Mouse (Mus musculus): ENCODE data around the gene Hist1h2ad. TPM values are rescaled to one million over a fixed set of nuclear protein-coding genes. Genes with fewer than 3 reads are reported as not detected.
"Not testable (repeated sequence)": the region's sequence is repeated elsewhere in the genome, so short reads cannot be mapped to it uniquely, and the experiment has no call there.

Gene Hist1h2ad
- 2.2 and 4.2 TPM in 2 replicates for polyA plus RNA-seq (2014; fragmentation: Nextera tagmentation; extraction: Ambion mirVana)

GRCm38 (mm10) chr13:23573898-23574524, at the start of gene Hist1h2ad, which contains the start of gene Hist1h2bf:
Hist1h2ad (plus strand) TSS chr13:23574381.
Hist1h2bf (minus strand) TSS chr13:23574196.
- Histone ChIP-seq H3K9ac (ENCODE audit: low read length) (peak within 1 kb of the TSS; percentile 83), H3K4me3 (ENCODE audit: low read depth, low read length) (peak within 1 kb of the TSS; percentile 59), H3K27ac (ENCODE audit: low read depth) (peak within 1 kb of the TSS; percentile 98), H3K4me1 (replicated peaks; ENCODE audit: control insufficient read depth, insufficient read depth, low read length) (peaks cover 14% of the 10 kb centered on the region), H3K4me2 (ENCODE audit: low read length) (peak within 1 kb of the TSS; percentile 80)
- not testable (repeated sequence) for H3K36me3 ChIP-seq (ENCODE audit: control insufficient read depth, insufficient read depth, low read length); H3K27me3 ChIP-seq (replicated peaks; ENCODE audit: control insufficient read depth, insufficient read depth, low read length); H3K9me3 ChIP-seq (ENCODE audit: control insufficient read depth, low read length)
- ATAC-seq (replicated peaks; ENCODE audit: low FRiP score, low TSS enrichment, low read depth) (peak; percentile 85), DNase-seq (ENCODE audit: low spot score) (peak; percentile 88)
- WGBS: under 1% methylated on average over 21 of the region's 42 CpGs

DNA sequence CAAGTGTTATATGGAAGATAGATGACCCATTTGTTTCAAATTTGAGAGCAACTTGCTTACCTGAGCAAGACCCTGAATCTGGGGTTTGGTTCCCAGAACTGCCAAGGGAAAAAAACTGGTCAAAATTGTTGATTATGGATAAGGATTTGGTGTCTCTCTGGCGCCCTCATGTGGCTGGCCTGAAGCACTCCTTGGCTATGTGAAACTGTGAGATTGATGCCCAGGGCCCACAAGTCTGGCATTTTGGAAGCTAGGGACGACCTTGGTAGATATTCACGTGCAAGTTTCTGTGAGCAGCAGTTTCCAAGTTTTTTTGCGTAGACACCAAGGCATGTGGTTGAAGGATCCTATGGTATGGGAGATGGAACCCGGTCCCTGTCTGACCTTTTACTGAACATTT, 49.5 kb upstream of the Hist1h2ad start:
- no peaks in the 10 kb centered on the region for H3K36me3 ChIP-seq (ENCODE audit: control insufficient read depth, insufficient read depth, low read length)
- H3K4me2 ChIP-seq (ENCODE audit: low read length): no peak overlapping the region
- 0 out of 2 replicates have a peak, but pooled peaks cover 8% of the 10 kb centered on the region for H3K4me1 ChIP-seq (replicated peaks; ENCODE audit: control insufficient read depth, insufficient read depth, low read length)
- ATAC-seq (replicated peaks; ENCODE audit: low FRiP score, low TSS enrichment, low read depth) (no peak), DNase-seq (ENCODE audit: low spot score) (peak; percentile 93)
- H3K27ac ChIP-seq (ENCODE audit: low read depth): no peak overlapping the region
- no peak overlapping the region for H3K9ac ChIP-seq (ENCODE audit: low read length)
- WGBS: 8% methylated on average over 5 of the region's 5 CpGs
- H3K27me3 ChIP-seq (replicated peaks; ENCODE audit: control insufficient read depth, insufficient read depth, low read length): no peaks in the 10 kb centered on the region
- no peaks in the 10 kb centered on the region for H3K9me3 ChIP-seq (ENCODE audit: control insufficient read depth, low read length)
- no peak overlapping the region for H3K4me3 ChIP-seq (ENCODE audit: low read depth, low read length)

DNA sequence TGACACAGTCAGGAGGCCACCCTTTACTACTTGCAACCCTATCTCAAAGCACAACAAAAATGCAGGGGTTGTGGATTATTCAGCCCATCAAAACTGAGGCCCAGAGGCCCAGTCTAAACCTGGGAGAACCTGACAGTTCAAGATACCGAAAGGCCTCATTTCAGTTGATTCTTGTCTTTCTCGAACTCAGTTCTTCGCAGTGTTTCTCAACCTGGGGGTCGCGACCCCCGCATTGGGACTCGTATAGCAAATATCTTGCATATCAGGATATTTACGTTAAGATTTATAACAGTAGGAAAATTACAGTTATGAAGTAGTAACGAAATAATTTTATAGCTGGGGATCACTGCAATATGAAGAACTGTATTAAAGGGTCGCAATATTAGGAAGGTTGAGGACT, 48.3 kb upstream of the Hist1h2ad start:
- no peak overlapping the region for H3K27ac ChIP-seq (ENCODE audit: low read depth)
- peak overlapping the region; percentile 62 for H3K4me2 ChIP-seq (ENCODE audit: low read length)
- no peaks in the 10 kb centered on the region for H3K27me3 ChIP-seq (replicated peaks; ENCODE audit: control insufficient read depth, insufficient read depth, low read length)
- H3K4me3 ChIP-seq (ENCODE audit: low read depth, low read length): peak overlapping the region; percentile 47
- H3K9me3 ChIP-seq (ENCODE audit: control insufficient read depth, low read length): no peaks in the 10 kb centered on the region
- 0 out of 2 replicates have a peak, but pooled peaks cover 8% of the 10 kb centered on the region for H3K4me1 ChIP-seq (replicated peaks; ENCODE audit: control insufficient read depth, insufficient read depth, low read length)
- H3K9ac ChIP-seq (ENCODE audit: low read length): no peak overlapping the region
- H3K36me3 ChIP-seq (ENCODE audit: control insufficient read depth, insufficient read depth, low read length): no peaks in the 10 kb centered on the region
- peak; percentile 70 for DNase-seq (ENCODE audit: low spot score)
- ATAC-seq (replicated peaks; ENCODE audit: low FRiP score, low TSS enrichment, low read depth): no peak
- WGBS: 2% methylated on average over 10 of the region's 10 CpGs

DNA sequence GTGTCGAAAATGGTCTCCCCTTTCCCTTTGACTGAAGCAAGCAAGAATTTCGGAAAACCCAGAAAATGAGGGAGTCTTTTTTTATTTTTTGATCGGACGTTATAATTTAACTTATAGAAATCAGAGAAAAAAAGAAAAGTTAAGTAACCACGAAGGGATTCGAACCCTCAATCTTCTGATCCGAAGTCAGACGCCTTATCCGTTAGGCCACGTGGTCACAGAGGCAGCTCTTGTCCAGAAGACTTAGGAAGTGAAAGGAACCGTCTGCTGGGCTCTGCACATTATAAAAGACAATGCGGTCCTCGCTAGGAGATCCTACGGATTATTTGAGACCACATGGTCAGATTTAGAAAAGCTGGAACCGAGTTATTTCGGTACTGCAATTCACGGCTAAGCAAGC, 47.9 kb upstream of the Hist1h2ad start:
- DNase-seq (ENCODE audit: low spot score) (peak; percentile 99), ATAC-seq (replicated peaks; ENCODE audit: low FRiP score, low TSS enrichment, low read depth) (peak; percentile 56)
- no peaks in the 10 kb centered on the region for H3K36me3 ChIP-seq (ENCODE audit: control insufficient read depth, insufficient read depth, low read length)
- peak overlapping the region; percentile 47 for H3K4me3 ChIP-seq (ENCODE audit: low read depth, low read length)
- H3K9me3 ChIP-seq (ENCODE audit: control insufficient read depth, low read length): no peaks in the 10 kb centered on the region
- H3K4me2 ChIP-seq (ENCODE audit: low read length): peak overlapping the region; percentile 62
- H3K27ac ChIP-seq (ENCODE audit: low read depth): peak overlapping the region; percentile 74
- H3K9ac ChIP-seq (ENCODE audit: low read length): peak overlapping the region; percentile 52
- under 1% methylated on average over 17 of the region's 17 CpGs for WGBS
- 0 out of 2 replicates have a peak, but pooled peaks cover 8% of the 10 kb centered on the region for H3K4me1 ChIP-seq (replicated peaks; ENCODE audit: control insufficient read depth, insufficient read depth, low read length)
- H3K27me3 ChIP-seq (replicated peaks; ENCODE audit: control insufficient read depth, insufficient read depth, low read length): no peaks in the 10 kb centered on the region

DNA sequence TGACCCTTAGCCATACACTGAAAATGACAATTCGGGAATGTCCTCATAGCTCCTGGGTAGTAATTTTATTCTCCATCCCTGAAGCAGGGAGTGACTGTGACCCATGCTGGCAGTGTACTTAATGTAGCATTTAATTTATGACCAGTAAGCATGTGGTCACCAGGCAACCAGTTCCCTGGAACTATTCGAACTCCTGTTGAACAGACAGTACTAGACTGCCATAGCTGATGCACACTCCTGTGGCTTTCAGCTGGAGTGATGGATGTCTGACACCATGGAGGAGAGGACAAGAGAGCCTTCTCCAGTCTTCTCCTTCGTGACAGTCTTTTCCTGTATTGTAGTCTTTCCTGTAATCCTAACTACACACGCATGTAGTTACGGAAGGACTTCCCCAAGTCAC, 45.2 kb upstream of the Hist1h2ad start:
- no peak for ATAC-seq (replicated peaks; ENCODE audit: low FRiP score, low TSS enrichment, low read depth)

GRCm38 (mm10) chr13:23529480-23530165, 44.6 kb upstream of the Hist1h2ad start:
- H3K4me2 ChIP-seq (ENCODE audit: low read length): peak overlapping the region; percentile 70
- peaks cover 21% of the 10 kb centered on the region for H3K4me1 ChIP-seq (replicated peaks; ENCODE audit: control insufficient read depth, insufficient read depth, low read length)
- peak overlapping the region; percentile 54 for H3K4me3 ChIP-seq (ENCODE audit: low read depth, low read length)
- no peaks in the 10 kb centered on the region for H3K9me3 ChIP-seq (ENCODE audit: control insufficient read depth, low read length)
- H3K9ac ChIP-seq (ENCODE audit: low read length): peak overlapping the region; percentile 89
- no peak for ATAC-seq (replicated peaks; ENCODE audit: low FRiP score, low TSS enrichment, low read depth)
- no peaks in the 10 kb centered on the region for H3K27me3 ChIP-seq (replicated peaks; ENCODE audit: control insufficient read depth, insufficient read depth, low read length)
- 26% methylated on average over 2 of the region's 2 CpGs for WGBS
- no peaks in the 10 kb centered on the region for H3K36me3 ChIP-seq (ENCODE audit: control insufficient read depth, insufficient read depth, low read length)
- H3K27ac ChIP-seq (ENCODE audit: low read depth): peak overlapping the region; percentile 99
- no peak for DNase-seq (ENCODE audit: low spot score)

More for the DNA sequence above, 45.2 kb upstream of the Hist1h2ad start:
- 76% methylated on average over 5 of the region's 5 CpGs for WGBS
- Histone ChIP-seq H3K4me1 (replicated peaks; ENCODE audit: control insufficient read depth, insufficient read depth, low read length) (peaks cover 18% of the 10 kb centered on the region), H3K4me2 (ENCODE audit: low read length) (peak overlapping the region; percentile 70), H3K9ac (ENCODE audit: low read length) (no peak overlapping the region), H3K36me3 (ENCODE audit: control insufficient read depth, insufficient read depth, low read length) (no peaks in the 10 kb centered on the region), H3K27ac (ENCODE audit: low read depth) (no peak overlapping the region), H3K4me3 (ENCODE audit: low read depth, low read length) (no peak overlapping the region), H3K9me3 (ENCODE audit: control insufficient read depth, low read length) (no peaks in the 10 kb centered on the region), H3K27me3 (replicated peaks; ENCODE audit: control insufficient read depth, insufficient read depth, low read length) (no peaks in the 10 kb centered on the region)
- DNase-seq (ENCODE audit: low spot score): peak; percentile 53

- H3K4me1 ChIP-seq (replicated peaks; ENCODE audit: control insufficient read depth, insufficient read depth, low read length): peaks cover 21% of the 10 kb centered on the region
- no peaks in the 10 kb centered on the region for H3K9me3 ChIP-seq (ENCODE audit: control insufficient read depth, low read length)
- no peaks in the 10 kb centered on the region for H3K36me3 ChIP-seq (ENCODE audit: control insufficient read depth, insufficient read depth, low read length)
- ATAC-seq (replicated peaks; ENCODE audit: low FRiP score, low TSS enrichment, low read depth): peak; percentile 10; the same call in 1 of the 2 replicates
- H3K27ac ChIP-seq (ENCODE audit: low read depth): peak overlapping the region; percentile 99
- peak; percentile 93 for DNase-seq (ENCODE audit: low spot score)
- peak overlapping the region; percentile 70 for H3K4me2 ChIP-seq (ENCODE audit: low read length)
- peak overlapping the region; percentile 89 for H3K9ac ChIP-seq (ENCODE audit: low read length)
- H3K4me3 ChIP-seq (ENCODE audit: low read depth, low read length): peak overlapping the region; percentile 54
- H3K27me3 ChIP-seq (replicated peaks; ENCODE audit: control insufficient read depth, insufficient read depth, low read length): no peaks in the 10 kb centered on the region
- WGBS: 0% methylated on average over 20 of the region's 20 CpGs
These were observed 43.8 kb upstream of the Hist1h2ad start for GRCm38 (mm10) chr13:23530181-23530900.

All from intestine, embryonic 14.5 days (tissue).